Mouse (Mus musculus) neutrophil, adult 5-6 weeks (primary cell): ENCODE measurements at regions not wholly inside any gene's neighbourhood (a gene's known extent, or its start where the extent isn't known, plus 50 kb on each side); places are given as distances from the start of the nearest gene placed in this dataset.

Experiments used
- ATAC-seq: fragments of 151-379, 151-347 bp; 2 replicates; pipeline ENCODE4 v1.8.0; 2017; ENCODE audit warnings: mild to moderate bottlenecking, moderate TSS enrichment; ENCODE audit not compliant: insufficient number of reproducible peaks, poor library complexity, low FRiP score, severe bottlenecking; ENCODE audit errors: extremely low read depth

DNA sequence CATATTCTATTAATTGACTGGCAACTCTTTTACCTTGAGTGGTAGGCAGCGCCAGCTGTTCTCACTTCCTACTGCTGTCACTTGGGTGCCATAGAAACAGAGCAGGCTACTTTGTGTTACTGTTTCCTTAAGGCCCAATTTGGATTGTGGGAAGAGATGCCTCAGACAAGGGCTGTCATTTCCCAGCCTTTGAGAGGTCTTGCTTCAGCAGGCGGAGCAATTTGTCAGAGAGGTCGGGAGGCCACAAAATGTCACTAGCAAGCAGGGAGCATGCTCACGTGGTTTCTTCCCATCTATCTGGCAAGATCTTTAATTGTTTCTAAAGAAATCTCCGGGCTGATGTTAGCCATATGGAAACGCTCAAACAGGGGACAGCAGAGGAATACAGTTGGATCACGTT is 99.3 kb upstream of the Plxnc1 start:
- no peak for ATAC-seq

DNA sequence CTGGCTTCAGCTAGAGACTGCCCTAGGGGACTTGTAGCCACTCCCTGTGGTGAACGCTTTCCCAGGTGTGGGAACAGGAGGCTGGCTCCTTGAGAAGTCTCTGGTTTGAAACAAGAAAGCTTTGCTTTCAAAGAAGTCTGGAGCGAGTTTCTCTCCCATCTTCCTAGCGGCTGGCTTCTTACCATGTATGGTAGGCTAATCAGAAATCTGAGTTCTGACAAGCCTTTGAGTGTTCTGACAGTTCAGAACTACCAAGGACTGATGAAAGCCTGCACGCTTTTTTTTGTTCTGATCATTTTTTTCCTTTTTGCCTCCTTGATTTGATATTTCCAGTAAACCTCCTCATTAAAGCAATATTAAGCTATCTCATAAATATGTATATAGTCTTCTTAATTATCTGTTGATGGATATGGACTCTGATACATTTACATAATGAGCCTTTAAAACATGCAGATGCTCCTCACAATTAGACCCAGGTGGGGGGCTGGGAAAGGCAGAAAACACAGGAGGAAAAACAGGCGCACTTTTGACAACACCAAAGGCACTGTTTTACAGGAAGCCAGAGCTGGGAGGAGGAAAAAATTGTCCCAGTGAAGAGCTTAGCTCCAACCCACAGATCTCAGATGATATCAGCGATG is 95.7 kb upstream of the Plxnc1 start:
- ATAC-seq, result no peak

DNA sequence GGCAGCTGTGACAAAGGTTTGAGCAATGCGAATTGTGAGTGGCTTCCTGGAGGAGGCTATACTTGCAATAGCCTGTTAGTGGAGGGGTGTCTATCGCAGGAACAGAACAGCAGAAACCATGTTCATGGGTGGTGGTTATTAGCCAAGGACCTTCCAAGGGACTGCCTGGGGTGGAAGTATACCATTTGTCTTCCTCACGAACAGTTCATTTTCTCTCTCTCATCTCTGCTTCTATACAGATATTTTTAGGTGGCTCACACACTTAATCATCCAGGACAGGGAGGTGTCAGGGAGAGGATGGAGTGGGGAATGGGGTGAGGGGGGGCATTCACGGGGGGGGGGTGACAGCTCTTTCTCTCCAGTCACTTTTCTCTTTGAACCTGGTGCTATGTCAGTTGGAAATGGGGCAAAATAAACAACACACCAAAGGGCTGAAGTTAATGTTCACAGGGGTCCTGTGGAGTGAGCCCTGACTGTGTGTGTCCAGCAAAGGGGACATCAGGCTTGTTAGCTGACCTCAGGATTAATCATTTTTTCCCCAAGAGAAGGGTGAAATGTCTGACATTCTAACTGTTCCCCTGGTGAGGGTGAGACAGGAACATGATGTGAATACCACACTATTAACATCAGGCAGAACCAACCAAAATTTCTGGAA is 91.5 kb upstream of the Plxnc1 start:
- ATAC-seq, result no peak

DNA sequence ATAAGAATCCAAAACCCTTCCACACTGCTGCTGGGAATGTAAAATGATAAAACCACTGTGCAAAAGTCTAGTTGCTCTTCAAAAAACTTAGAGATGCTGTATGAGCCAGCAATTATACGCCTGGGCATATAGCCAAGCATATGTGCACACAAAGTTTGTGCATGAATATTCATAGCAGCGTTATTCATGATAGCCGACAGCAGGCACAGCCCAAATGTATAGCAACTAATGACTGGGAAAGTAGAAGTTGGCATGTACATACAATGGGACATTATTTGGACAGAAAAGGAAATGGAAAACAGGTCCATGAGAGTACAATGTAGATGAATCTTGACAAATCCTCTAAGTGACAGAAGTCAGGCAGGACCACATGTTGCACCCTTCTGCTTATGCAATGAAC is 90.7 kb upstream of the Plxnc1 start:
- no peak for ATAC-seq

DNA sequence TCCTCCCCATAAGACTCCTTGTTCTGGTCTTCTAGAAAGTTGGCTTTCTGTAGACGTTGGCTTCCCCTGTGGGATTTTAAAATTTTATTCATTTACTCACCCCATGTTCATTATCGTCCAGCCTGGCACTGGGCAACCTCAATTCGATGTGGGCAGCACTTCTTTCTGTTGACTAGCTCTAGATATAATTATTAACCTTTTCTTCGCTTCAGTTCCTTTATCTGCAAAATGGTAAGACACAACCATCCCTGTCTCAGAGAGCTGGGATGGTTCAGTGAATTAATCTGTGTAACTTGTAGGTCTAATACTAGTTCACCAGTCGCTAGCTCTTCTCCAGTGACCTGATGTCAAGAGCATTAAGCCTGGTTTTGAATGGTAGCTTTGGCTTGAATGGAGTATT is 89.9 kb upstream of the Plxnc1 start:
- no peak for ATAC-seq

DNA sequence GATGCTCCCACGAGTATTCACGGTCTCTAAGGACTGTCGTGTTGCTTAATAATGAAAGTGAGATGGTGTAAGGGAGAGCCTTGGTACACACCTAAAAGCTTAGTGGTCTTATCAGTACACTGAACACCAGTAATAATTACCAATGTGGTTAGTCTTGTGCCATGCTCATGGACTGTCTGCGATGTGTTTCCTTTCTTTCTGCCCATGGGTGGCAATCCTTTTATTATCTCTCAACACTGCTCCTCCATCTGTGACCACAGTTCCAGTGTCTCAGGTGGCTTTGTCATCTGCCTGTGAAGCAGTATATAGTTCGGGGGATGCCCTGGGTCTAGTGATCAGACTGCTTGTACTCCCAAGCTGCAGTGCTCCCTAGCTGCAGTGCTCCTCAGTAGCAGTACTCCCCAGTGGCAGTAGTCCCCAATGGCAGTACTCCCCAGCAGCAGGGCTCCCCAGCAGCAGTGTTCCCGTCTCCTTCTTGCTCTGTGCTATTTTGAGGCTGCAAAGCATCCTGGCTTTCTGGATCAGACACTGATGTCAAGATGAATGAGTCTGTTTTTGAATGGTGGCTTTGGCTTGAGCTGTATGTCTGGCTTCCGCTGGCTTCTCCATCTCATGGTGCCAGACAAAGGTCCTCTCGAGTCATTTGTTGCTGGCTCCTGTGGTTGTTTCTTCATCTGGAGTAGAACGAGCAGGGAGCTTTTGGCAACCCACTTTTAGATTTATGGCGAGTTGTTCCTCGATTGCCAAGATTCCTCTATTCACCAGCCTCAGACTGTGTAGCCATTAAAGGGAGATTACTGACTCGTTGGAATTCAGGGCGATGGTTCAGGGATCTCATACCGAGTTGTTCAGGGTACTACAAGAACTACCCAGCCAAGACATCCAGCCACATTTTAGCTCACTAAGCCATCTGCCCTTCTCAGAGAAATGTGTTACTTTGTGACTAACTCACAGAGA is 88.4 kb upstream of the Plxnc1 start:
- ATAC-seq, result no peak

DNA sequence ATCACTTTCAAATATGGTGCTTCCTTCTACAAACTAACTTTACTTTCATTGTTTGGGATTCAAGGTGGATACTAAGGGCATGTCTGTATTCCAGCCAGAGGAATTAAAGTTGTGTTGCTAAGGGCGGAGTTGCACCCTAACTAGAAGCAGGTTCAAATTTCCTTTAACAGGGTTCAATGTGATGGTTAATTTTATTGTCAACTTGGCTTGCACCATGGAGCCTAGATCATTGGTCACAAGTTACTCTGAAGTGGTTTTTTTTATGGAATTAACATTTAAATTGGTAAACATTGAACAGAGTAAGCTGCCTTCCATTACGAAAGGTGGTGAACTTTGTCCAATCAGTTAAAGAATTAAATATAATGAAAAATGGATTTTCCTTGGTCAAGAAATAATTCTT is 86.7 kb upstream of the Plxnc1 start:
- ATAC-seq, result no peak

DNA sequence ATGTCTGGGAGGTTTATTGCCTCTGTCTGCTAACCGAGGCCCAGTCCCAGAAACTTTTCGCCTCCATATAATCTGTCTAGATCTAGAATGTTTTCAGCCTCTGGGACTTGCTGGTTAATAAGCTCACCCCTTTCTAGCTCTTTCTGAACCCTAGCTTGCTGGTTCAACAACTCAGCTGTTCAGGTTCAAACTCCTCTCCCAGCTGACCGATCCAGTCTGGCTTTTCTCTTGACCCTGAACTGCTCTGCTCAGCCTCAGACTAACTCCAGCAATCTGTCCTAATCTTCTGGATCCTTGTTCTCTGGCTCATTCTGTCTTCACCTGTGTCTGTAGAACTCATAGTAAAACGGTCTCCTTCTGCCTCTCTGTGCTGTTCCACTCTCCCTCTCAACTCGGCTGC is 86.2 kb upstream of the Plxnc1 start:
- ATAC-seq, result no peak

DNA sequence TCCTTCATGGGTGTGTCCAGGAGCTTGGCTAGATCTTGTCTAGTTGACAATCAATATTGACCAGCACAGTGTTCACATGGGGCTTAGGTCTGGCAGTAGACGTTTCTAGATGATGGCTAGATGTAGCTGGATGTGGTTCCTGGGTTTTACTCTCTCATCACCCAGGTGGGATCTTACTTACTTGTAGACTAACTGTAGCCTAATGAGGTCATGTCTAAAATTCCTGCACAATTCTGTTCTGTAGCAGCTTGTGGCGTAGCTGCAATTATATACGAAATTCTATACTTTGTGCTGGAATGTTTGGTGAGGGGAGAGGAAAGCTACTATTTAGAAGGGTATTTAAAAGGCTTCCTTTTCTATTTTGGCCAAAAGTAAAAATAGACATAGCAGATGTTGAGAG is 84.9 kb upstream of the Plxnc1 start:
- no peak for ATAC-seq

DNA sequence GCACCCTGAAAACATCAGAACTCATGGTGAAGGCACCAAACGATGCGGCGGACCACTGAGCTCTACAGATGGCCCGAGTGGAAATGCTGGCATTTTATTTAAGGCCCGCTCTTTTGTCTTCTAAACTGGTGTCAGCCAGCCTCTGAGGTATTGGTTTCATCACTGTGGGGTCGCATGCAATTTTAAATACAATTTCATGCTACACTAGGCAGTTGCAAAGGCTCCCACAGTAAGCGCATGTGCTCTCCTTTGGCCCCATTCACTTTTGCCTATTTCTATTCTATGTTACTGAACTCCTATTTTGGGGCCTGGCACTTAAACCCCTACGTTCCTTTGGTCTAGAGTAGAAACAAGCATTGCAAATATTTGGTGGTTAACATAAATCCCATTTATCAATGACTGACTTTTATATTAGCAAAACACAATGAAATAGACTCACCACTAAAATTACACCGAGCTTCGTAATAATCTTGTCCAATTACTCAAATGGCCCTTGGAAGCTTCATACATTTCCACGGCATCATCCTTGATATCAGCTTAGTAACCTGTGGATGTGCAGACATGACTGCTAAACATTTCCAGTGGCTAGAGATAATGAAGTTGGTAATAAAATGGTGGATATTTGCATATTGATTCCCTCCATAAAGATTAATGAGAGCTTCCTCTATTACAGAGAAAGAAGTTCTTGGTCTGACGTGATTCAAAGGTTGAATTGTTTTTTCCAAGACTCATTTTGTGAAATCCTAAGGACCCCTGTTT is 81.1 kb upstream of the Plxnc1 start:
- no peak for ATAC-seq

DNA sequence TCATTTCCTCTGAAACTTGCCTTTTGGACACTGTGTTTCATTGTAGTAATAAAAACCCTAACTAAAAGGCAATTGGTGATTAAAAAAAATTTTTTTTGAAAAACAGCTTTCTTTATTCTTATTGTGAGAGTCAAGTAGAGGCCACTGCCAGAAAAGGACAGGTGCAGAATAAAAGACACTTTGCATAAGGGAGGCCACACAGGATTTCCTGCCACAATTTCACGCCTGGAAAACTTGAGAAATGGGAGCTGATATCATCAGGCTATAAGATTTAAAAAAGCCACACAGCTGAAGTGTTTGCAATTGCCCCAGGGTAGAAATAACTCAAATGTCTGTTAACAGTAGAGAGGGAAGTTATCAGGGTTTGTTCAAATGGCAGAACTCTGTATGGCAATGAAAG is 76.6 kb upstream of the Plxnc1 start:
- peak; percentile 56; the same call in 1 of the 2 replicates for ATAC-seq

DNA sequence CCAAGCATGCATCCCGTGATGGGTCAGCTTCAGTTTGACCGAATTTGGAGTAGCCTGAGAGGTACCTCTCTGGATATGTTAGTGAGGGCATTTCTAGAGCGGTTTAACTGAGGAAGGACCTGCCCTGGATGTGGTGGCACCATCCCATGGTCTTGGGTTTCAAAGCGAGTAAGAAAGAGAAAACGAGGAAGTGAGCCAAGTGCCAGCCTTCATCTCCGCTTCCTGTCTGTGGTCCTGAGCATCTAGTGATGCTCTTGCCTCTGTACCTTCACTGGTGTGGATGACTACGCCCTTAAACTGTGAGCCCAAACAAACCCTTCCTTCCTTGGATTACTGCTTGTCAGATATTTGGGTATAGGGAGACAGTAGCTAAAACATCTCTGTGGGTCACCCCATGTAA is 72.3 kb upstream of the Plxnc1 start:
- ATAC-seq, result 0 out of 2 replicates have a peak, but pooled peaks have one; percentile 4

DNA sequence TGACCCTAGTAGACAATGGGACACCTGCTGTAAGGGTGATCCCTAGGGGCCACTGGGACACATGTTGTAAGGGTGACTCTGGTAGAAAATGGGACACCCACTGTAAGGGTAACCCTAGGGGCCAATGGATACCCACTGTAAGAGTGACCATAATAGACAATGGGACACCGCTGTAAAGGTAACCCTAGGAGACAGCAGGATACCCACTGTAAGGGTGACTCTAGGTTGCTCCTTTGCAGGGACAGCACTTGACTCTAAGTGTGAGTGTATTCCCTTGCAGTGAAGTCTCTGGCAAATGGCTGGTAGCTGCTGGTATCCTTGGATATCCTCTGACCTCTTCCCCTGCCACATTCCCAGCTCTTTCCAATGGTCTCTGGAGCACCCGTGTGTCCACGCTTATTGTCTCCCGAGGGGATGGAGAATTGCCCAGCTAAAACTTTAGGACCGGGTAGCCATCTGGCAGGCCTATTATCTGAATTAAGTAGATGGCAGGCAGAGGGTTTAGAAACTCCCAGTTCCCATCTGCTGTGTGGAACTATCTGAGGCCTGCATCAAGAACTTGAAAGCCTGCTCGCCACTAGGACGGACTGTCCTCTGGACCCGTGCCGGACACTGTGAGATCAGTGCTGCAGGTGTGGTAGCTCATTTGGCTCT is 70.8 kb upstream of the Plxnc1 start:
- no peak for ATAC-seq

DNA sequence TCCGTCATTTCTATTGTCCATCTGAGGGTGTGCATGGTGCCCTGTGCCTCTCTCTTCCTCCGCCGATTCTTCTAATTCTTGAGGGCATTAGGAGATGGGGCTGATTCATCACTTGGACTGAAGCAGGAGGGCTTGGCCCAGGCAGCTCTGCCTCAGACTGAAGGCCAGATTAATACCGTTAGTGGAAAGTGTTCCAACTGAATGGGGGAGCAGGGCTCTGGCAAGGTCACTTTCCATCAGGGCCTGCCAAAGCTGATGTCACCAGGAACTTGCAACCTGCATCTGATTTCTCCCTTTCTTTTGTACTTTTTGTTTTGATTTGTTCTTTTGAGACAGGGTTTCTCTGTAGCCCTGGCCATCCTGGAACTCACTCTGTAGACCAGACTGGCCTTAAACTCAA is 69.3 kb upstream of the Plxnc1 start:
- no peak for ATAC-seq

DNA sequence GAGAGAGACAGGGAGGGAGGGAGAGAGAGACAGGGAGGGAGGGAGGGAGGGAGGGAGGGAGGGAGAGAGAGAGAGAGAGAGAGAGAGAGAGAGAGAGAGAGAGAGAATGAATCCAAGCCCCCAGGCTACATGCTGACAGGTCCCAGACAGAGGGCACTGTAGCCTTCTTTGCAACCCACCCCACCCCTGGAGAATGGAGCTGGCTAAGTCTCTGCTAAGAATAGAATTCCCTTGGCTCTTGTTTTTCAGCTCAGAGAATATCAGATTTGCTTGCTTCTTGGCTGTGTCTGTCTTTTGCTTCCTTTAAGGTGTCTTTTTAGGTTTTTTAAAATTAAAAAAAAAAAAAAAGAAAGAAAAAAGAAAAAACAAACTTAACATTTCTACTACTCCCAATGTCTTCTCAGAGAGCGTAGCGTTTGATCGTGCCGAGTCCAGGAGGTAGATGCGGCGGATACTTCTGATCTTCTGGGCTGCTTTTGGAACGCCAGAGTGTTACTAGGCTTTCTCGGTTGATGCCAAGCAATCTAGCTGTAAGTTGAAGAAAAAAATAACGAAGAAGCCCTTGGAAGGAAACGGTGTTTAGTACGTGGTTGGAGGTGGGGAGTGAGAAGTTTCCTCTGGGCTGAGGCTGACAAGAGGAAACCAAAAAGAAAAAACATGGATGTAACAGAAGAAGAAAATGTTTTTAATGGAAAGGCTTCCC is 68.7 kb upstream of the Plxnc1 start:
- ATAC-seq, result no peak

DNA sequence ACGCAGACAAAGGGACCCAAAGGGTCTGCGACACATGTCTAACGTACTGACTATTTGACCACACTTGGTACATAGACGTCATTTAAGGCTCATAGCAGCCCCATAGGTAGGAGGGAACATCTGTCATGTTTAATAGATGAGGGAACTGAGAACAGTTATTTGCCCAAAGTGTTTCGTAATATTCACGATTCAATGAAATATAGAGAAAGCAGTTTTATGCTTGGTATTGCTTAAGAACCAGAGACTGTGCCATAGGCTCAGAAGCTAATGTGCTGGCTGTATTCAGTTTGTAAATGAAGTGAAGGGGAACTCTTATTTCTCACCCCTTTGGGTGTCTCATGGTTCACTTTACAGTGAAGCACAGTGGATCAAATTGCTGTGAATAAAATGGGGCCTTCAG is 65.7 kb upstream of the Plxnc1 start:
- no peak for ATAC-seq

DNA sequence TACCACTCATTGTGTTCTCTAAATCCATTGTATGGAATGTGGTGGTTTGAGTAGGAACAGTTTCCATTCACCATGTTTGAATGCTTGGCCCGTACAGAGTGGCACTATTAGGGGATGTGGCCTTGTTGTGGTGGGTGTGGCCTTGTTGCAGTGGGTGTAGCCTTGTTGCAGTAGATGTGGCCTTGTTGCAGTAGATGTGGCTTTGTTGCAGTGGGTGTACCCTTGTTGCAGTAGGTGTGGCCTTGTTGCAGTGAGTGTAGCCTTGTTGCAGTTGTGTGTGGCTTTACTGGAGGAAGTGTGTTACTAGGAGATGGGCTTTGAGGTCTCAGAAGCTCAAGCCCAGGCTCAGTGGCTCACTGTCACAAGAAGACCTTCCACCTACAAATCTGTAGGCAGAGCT is 64.4 kb upstream of the Plxnc1 start:
- ATAC-seq, result no peak

DNA sequence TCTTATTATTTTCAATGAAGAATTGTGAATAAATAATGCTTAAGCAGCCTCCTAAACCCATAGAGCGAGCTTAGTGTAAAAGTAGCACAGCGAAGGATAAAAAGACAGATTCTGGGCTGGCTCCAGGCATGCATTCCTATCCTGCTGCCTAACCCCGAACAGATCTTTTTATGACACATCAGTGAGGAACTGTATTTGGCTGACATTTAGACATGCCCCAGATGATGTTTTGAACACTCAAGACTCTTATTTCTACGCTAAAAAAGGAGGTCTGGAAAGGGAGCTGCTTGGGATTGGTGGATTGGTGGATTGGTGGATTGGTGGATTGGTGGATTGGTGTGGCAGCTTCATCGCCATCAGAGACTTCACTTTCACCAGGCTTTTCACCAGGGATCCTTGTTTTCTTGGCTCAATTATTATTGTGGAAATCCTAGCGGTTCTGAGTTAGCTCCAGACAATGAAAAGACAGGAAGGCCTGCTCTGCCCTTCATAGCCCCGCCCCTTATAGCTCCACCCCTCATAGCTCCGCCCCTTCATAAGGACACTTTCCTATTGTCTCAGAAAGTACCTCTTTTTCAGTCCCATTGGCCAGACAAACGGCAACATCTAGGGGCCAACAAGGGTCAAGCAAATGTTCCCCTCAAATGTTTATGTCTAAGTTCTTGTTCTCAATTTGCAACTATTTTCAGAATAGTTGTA is 59.6 kb upstream of the Plxnc1 start:
- no peak for ATAC-seq
